Mouse (Mus musculus) small intestine, adult 2 months (tissue): ENCODE measurements around the gene Lin7b.

ENCODE experiments used
- CTCF ChIP-seq: fragments of 200-500 bp; IDR thresholded peaks from 2 replicates; pipeline ENCODE4 v1.5.1; 2012; ENCODE audit warnings: low read depth, mild to moderate bottlenecking, control low read depth, inconsistent platforms, low read length, moderate library complexity, mixed read lengths; ENCODE audit not compliant: insufficient replicate concordance, insufficient read length; ENCODE audit errors: extremely low read depth
- POLR2A ChIP-seq: fragments of 200-500 bp; IDR thresholded peaks from 2 replicates; pipeline ENCODE4 v1.6.1; 2012; ENCODE audit warnings: low read depth, mild to moderate bottlenecking, control low read depth, inconsistent platforms, low read length, moderate library complexity

GRCm38 (mm10) chr7:45335056-45335455 is 35.3 kb downstream of the Lin7b start, which contains the start of gene Hrc:
- TF ChIP-seq CTCF (no peak), POLR2A (no peak)
